Mouse (Mus musculus): ENCODE measurements around the gene Myoz1. TPM values are rescaled to one million over a fixed set of nuclear protein-coding genes. Genes with fewer than 3 reads are reported as not detected.

Myoz1 gene
- total and polyA plus RNA-seq, 3 experiments = 1.7 to 2.6 (median 2.4) TPM

GRCm38 (mm10) chr14:20674064-20674833 is 17.9 kb upstream of the Myoz1 start, which contains the start of gene Sec24c (continued):
- peak; percentile 97 for TF ChIP-seq NRF1 (IDR thresholded peaks at IDR 0.05; ENCODE audit: low read depth, low read length)
- peak; percentile 63 for TF ChIP-seq BHLHE40 (IDR thresholded peaks at IDR 0.05; ENCODE audit: low read depth, low read length)
- peak; percentile 5; the same call in 1 of the 2 replicates for TF ChIP-seq MAX (IDR thresholded peaks at IDR 0.05; ENCODE audit: low read length)

- peaks cover 9% of the 10 kb centered on the region for H3K9me3 ChIP-seq (replicated peaks; ENCODE audit: low read length)
- DNase-seq (ENCODE audit: extremely low read depth) = no peak
- H3K36me3 ChIP-seq (replicated peaks in 1 of 2; ENCODE audit: control insufficient read depth in 1 of 2, insufficient read depth in 1 of 2, low read length in 1 of 2) = peaks cover 29 to 39% of the 10 kb centered on the region in 2 experiments
- no peaks in the 10 kb centered on the region for H3K27me3 ChIP-seq (replicated peaks)
- TF ChIP-seq JUN (IDR thresholded peaks at IDR 0.05; ENCODE audit: insufficient read depth, low read depth, low read length) (no peak), KAT2A (IDR thresholded peaks at IDR 0.05; ENCODE audit: insufficient replicate concordance, low read length) (no peak), GABPA (IDR thresholded peaks at IDR 0.05; ENCODE audit: insufficient replicate concordance, low read depth, low read length) (no peak), PAX5 (IDR thresholded peaks at IDR 0.05; ENCODE audit: low read length) (no peak), JUND (conservative IDR thresholded peaks at IDR 0.05; ENCODE audit: low read depth, low read length) (no peak), MAX (IDR thresholded peaks at IDR 0.05; ENCODE audit: low read length) (peak; percentile 96), MXI1 (IDR thresholded peaks at IDR 0.05; ENCODE audit: low read depth, low read length) (peak; percentile 95), POLR2A (IDR thresholded peaks at IDR 0.05; ENCODE audit: low read depth, low read length) (no peak), CHD2 (IDR thresholded peaks at IDR 0.05; ENCODE audit: low read length) (no peak), CTCF (conservative IDR thresholded peaks at IDR 0.05 in 1 of 2, IDR thresholded peaks at IDR 0.05 in 1 of 2; ENCODE audit: low read depth in 2 of 2, low read length in 2 of 2) (no peak), RAD21 (IDR thresholded peaks at IDR 0.05; ENCODE audit: low read depth, low read length) (no peak), ETS1 (conservative IDR thresholded peaks at IDR 0.05; ENCODE audit: low read depth, low read length) (0 out of 2 replicates have a peak, but pooled peaks have one; percentile 15), IRF4 (IDR thresholded peaks at IDR 0.05; ENCODE audit: low read depth, low read length) (no peak), BHLHE40 (IDR thresholded peaks at IDR 0.05; ENCODE audit: low read depth, low read length) (no peak), USF1 (IDR thresholded peaks at IDR 0.05; ENCODE audit: low read depth, low read length) (peak; percentile 31), MYC (IDR thresholded peaks at IDR 0.05; ENCODE audit: low read depth, low read length) (peak; percentile 99), NELFE (IDR thresholded peaks at IDR 0.05; ENCODE audit: low read depth, low read length) (peak; percentile 11; the same call in 1 of the 2 replicates), TCF12 (IDR thresholded peaks at IDR 0.05; ENCODE audit: low read depth, low read length) (no peak), ZNF384 (IDR thresholded peaks at IDR 0.05; ENCODE audit: low read depth, low read length) (no peak), USF2 (conservative IDR thresholded peaks at IDR 0.05; ENCODE audit: low read depth, low read length) (0 out of 2 replicates have a peak, but pooled peaks have one; percentile 46), UBTF (IDR thresholded peaks at IDR 0.05; ENCODE audit: low read depth, low read length) (no peak), ELF1 (IDR thresholded peaks at IDR 0.05; ENCODE audit: low read depth, low read length) (no peak), POLR2AphosphoS2 (IDR thresholded peaks at IDR 0.05; ENCODE audit: low read depth, low read length) (peak; percentile 66; the same call in 1 of the 2 replicates), MEF2A (IDR thresholded peaks at IDR 0.05; ENCODE audit: borderline replicate concordance, low read depth, low read length) (peak; percentile 62; the same call in 1 of the 2 replicates), TBP (conservative IDR thresholded peaks at IDR 0.05; ENCODE audit: low read depth, low read length) (no peak), MAFK (IDR thresholded peaks at IDR 0.05; ENCODE audit: insufficient replicate concordance, low read length) (no peak; the same call in 1 of the 2 replicates)
- dilution Hi-C loops (cut with MboI; ENCODE audit: extremely low pct_ligation_motif_present, extremely low pct_unique_long_range_greater_than_20kb, low sequenced_read_pairs) = no loop called here
- in situ Hi-C loops (cut with MboI; ENCODE audit: low pct_ligation_motif_present, low pct_unique_long_range_greater_than_20kb, low sequenced_read_pairs) = loop anchor here (10.0 kb wide), 1 partner anchor 279 kb away; the partner anchor contains the start of gene Mrps16
- peak overlapping the region; percentile 33 to 62 (median 60) for H3K4me3 ChIP-seq (replicated peaks in 1 of 3; ENCODE audit: low read depth in 2 of 3, low read length in 2 of 3, poor library complexity in 1 of 3)
- H3K4me1 ChIP-seq (ENCODE audit: control insufficient read depth in 1 of 2, insufficient read depth in 2 of 2) = peaks cover 0 to 9% of the 10 kb centered on the region in 2 experiments; a peak in 2 of 4 replicates
- peak overlapping the region; percentile 45 for H3K9ac ChIP-seq (ENCODE audit: insufficient read depth, low read depth)
- 0 out of 2 replicates have a peak overlapping the region, but pooled peaks have one; percentile 37 for H3K27ac ChIP-seq (ENCODE audit: insufficient read depth, low read depth)
- H3K79me2 ChIP-seq (replicated peaks; ENCODE audit: control insufficient read depth, extremely low read depth, insufficient read depth, poor library complexity, severe bottlenecking) = peaks cover 33% of the 10 kb centered on the region
- H3K4me2 ChIP-seq (ENCODE audit: insufficient read depth, low read depth, poor library complexity, severe bottlenecking) = peak overlapping the region; percentile 88; the same call in 1 of the 2 replicates
These were observed 17.4 kb upstream of the Myoz1 start for GRCm38 (mm10) chr14:20673735-20674063.
